Mouse (Mus musculus) ES-E14 (cell line): ENCODE data around the gene Sfn. TPM values are rescaled to one million over a fixed set of nuclear protein-coding genes. Genes with fewer than 3 reads are reported as not detected.
A peak's percentile ranks its signal among the peaks of the same experiment; 100 is the strongest.

ENCODE experiments used
- DNase-seq: peaks from one replicate; pipeline ENCODE4 v3.0.0-alpha.2; 2013; ENCODE audit warnings: low read depth, low spot score
- H3K27ac ChIP-seq: 2 replicates; pipeline ENCODE4 v1.5.1; 2012; ENCODE audit warnings: low read depth, mild to moderate bottlenecking, low read length, moderate library complexity, mixed read lengths; ENCODE audit not compliant: poor library complexity, insufficient read depth, severe bottlenecking
- H3K36me3 ChIP-seq: 2 replicates; pipeline ENCODE4 v1.6.1; 2012; ENCODE audit warnings: mild to moderate bottlenecking, low read length, moderate library complexity, mixed read lengths; ENCODE audit not compliant: control insufficient read depth, poor library complexity, insufficient read depth, severe bottlenecking
- H3K4me1 ChIP-seq, 2 experiments: fragments of 150-350 bp in 1 of 2; sonication (generic) in 1 of 2; 2 replicates each; pipeline ENCODE4 v1.6.1; 2012; ENCODE audit warnings: low read length in 2 of 2, mild to moderate bottlenecking in 1 of 2, mixed read lengths in 1 of 2; ENCODE audit not compliant: control insufficient read depth in 2 of 2, insufficient read depth in 2 of 2, poor library complexity in 1 of 2
- H3K4me3 ChIP-seq, 2 experiments: fragments of 150-350 bp in 1 of 2; sonication (generic) in 1 of 2; 2 replicates each; pipeline ENCODE4 v1.5.1; 2012; ENCODE audit warnings: low read length in 2 of 2, low read depth in 1 of 2, mild to moderate bottlenecking in 1 of 2, mixed read lengths in 1 of 2; ENCODE audit not compliant: insufficient read depth in 1 of 2, poor library complexity in 1 of 2, severe bottlenecking in 1 of 2
- H3K9ac ChIP-seq: 2 replicates; pipeline ENCODE4 v1.6.1; 2012; ENCODE audit warnings: low read depth, mild to moderate bottlenecking, low read length, mixed read lengths; ENCODE audit not compliant: poor library complexity, insufficient read depth, severe bottlenecking
- H3K9me3 ChIP-seq: fragments of 150-350 bp; sonication (generic); 2 replicates; pipeline ENCODE4 v1.6.1; 2012; ENCODE audit warnings: low read depth, mild to moderate bottlenecking, low read length; ENCODE audit not compliant: control insufficient read depth, insufficient read depth
- CHD2 ChIP-seq: IDR thresholded peaks from 2 replicates; pipeline ENCODE4 v1.6.1; 2014; ENCODE audit warnings: mild to moderate bottlenecking, low read depth, low read length, inconsistent platforms
- HCFC1 ChIP-seq: IDR thresholded peaks from 2 replicates; pipeline ENCODE4 v1.6.1; 2012; ENCODE audit warnings: low read length, inconsistent platforms, borderline replicate concordance; ENCODE audit not compliant: insufficient read depth
- MAFK ChIP-seq: IDR thresholded peaks from 2 replicates; pipeline ENCODE4 v1.6.1; 2014; ENCODE audit warnings: mild to moderate bottlenecking, low read depth, low read length, inconsistent platforms; ENCODE audit not compliant: insufficient read depth
- ZC3H11A ChIP-seq: IDR thresholded peaks from 2 replicates; pipeline ENCODE4 v1.6.1; 2012; ENCODE audit warnings: low read depth, mild to moderate bottlenecking, inconsistent platforms, low read length, borderline replicate concordance
- ZNF384 ChIP-seq: IDR thresholded peaks from 2 replicates; pipeline ENCODE4 v1.6.1; 2012; ENCODE audit warnings: low read depth, low read length, inconsistent platforms
- in situ Hi-C, 2 experiments: fragments of 600-800 bp; cut with MboI; formaldehyde crosslinking; loops; one replicate each; pipeline ENCODE4 v1.15.1; 2025; ENCODE audit warnings: low sequenced_read_pairs in 2 of 2, inconsistent platforms in 1 of 2; ENCODE audit not compliant: unreplicated experiment in 2 of 2
- total RNA-seq: library from RNA; depleted of rRNA; stranded (reverse); fragments of 300-350 nt; gene quantifications from 2 replicates; pipeline ENCODE4 v1.2.3, GENCODE M21; 2012

Sfn gene
- total RNA-seq, 1 experiment = 35.8 TPM

DNA sequence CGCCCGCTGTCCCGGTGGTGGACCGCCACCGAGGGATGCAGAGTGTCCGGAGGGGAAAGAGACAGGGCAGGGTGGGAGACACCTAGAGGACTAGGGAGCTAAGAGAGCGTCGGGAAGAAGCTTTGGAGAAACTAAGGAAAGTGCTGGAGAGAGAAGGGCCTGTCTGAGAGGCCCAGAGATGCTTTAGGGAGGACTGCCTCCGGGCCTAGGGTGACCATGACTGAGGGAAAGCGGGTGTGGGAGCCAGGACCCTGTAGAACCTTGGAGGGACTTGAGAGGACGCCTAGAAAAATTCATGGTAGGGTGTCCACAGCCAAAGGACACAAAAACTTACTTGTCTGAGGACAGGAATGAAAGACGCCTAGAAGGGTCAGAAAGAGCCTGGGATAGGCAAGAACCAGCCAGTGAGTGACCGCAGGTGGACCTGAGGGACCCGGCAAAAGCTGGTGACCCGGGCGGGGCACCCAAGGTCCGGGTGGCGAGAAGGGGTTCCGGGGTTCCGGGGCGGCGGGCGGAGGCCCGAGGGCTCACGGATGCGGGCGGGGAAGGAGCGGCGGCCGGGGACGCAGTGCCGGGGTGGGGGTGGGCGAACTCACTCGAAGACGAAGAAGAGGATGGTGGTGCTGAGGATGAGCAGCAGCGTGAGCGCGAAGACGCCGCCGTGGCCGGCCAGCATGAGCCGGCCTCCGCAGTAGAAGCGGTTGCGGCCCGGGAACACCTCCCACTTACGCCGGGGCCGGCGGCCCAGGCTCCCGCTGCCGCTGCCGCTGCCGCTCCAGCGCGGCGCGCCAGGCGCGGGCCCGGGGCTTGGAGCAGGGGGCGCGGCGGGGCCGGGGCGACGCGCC, 30.7 kb upstream of the Sfn start:
- H3K9me3 ChIP-seq = no peaks in the 10 kb centered on the region
- in situ Hi-C loops = no loop called here
- H3K36me3 ChIP-seq = no peaks in the 10 kb centered on the region
- H3K27ac ChIP-seq = peak overlapping the region; percentile 87; the same call in 1 of the 2 replicates
- peak overlapping the region; percentile 91 for H3K9ac ChIP-seq
- TF ChIP-seq HCFC1 = no peak
- TF ChIP-seq CHD2 = no peak
- no peak for TF ChIP-seq MAFK
- no peak for TF ChIP-seq ZNF384
- no peak for TF ChIP-seq ZC3H11A
- no peak for DNase-seq
- H3K4me3 ChIP-seq = peak overlapping the region; percentile 89 to 99
- H3K4me1 ChIP-seq = peaks cover 0 to 20% of the 10 kb centered on the region in 2 experiments; a peak in 2 of 4 replicates

DNA sequence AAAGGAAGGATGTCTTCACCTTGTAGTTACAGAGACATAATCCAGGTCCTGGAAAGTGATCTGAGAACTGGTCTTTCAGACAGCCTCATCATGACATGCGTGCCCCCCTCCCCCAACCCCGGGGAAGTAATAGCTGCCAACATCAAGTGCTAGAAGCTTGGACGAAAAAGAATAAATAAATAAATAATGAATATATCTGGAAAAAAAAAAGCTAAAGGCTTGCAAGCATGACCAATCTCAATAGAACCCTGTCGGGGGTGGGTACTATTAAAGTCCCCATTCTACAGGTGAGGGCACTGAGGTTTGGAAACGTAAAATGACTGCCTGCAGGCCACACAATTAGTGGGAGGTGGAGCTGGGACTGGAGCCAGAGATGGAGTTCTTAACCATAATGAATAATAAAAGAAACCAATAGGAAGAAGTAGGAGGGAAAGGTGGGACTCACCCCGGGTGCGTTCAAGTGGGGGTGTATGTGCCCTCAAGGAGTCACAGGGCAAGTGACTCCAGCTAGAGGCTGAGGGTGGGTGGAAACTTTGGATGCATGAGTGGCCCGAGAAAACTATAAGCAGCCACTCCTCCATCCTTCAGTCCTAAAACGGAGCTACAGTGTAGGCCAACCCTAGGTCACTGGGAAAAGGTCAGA, 29.9 kb upstream of the Sfn start:
- peak overlapping the region; percentile 91; the same call in 1 of the 2 replicates for H3K9ac ChIP-seq
- H3K9me3 ChIP-seq = no peaks in the 10 kb centered on the region
- peak overlapping the region; percentile 89 to 99 for H3K4me3 ChIP-seq
- H3K27ac ChIP-seq = peak overlapping the region; percentile 87; the same call in 1 of the 2 replicates
- H3K36me3 ChIP-seq = peaks cover 2% of the 10 kb centered on the region; the same call in 1 of the 2 replicates
- in situ Hi-C loops = no loop called here
- no peak for TF ChIP-seq ZC3H11A
- no peak for TF ChIP-seq CHD2
- no peak for TF ChIP-seq MAFK
- no peak for TF ChIP-seq HCFC1
- no peak for TF ChIP-seq ZNF384
- no peak for DNase-seq
- peaks cover 0 to 22% of the 10 kb centered on the region in 2 experiments; a peak in 2 of 4 replicates for H3K4me1 ChIP-seq

DNA sequence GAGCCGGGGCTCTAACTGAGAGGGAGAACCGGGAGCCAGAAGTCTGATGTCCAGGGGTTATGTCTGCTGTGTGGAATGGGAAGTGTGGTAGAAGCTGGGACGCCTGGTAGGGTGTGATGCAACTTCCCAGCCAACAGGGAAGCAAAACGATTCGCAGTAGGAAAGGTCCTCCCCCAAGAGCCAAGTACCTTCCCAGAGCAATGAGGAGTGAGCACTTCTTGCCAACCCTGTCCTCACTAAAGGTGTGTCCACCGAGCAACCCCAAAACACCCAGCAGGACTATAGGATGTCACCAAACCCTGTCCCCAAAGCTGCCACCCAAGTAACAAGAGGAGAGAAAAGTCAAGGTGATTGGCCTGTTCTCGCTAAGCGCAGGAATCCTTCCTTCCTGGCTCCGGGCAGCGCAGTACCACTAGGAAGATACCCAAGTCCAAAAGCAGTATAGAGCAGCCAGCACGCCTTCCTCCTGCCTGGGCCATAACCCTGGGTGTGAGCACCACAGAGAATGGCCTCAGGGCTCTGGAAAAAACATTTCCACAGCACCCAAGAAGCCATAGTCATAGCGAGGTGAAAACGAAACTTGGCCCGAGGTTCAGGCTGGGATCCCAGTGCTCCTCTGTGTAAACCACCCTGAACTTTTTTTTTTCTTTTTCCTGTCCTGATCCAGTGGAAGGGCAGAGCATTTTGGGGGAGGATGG, 29.3 kb upstream of the Sfn start:
- H3K4me3 ChIP-seq = peak overlapping the region; percentile 34 to 99
- no peak for TF ChIP-seq ZNF384
- TF ChIP-seq ZC3H11A = no peak
- no peak for TF ChIP-seq MAFK
- TF ChIP-seq HCFC1 = no peak
- TF ChIP-seq CHD2 = no peak
- no peaks in the 10 kb centered on the region for H3K9me3 ChIP-seq
- H3K4me1 ChIP-seq = peaks cover 0 to 23% of the 10 kb centered on the region in 2 experiments; a peak in 2 of 4 replicates
- peaks cover 2% of the 10 kb centered on the region; the same call in 1 of the 2 replicates for H3K36me3 ChIP-seq
- in situ Hi-C loops = no loop called here
- no peak for DNase-seq
- H3K9ac ChIP-seq = peak overlapping the region; percentile 8; the same call in 1 of the 2 replicates
- peak overlapping the region; percentile 42; the same call in 1 of the 2 replicates for H3K27ac ChIP-seq

DNA sequence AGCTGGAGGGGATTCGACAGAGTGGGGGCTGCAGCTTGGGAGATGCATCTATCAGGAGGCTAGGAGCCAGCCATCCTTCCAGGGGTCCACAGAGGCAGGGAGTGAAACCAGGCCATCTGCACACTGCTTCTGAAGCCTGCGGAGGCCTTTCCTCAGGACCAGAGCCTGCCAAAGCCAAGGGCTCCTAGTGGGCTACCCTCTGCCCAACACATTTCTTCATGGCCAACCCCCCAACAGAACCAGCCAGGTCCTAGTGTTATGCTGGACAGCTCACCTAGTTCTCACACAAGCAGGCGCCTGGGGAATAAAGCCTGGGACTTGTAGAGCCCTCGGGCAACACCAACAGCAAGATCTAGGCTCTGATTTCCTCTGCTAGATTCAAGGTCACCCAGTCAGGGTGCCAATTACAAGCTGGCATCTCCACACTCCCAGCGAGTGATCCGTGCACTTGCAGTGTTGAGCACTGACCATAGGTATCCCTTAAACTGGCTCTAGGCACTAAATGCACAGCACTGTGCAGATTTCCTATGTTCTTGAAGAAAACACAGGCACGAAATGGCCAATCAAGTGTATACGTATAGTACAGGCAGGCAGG, 28.5 kb upstream of the Sfn start:
- no peaks in the 10 kb centered on the region for H3K9me3 ChIP-seq
- no peak for TF ChIP-seq ZC3H11A
- no peak for TF ChIP-seq ZNF384
- no peak for TF ChIP-seq CHD2
- no peak for TF ChIP-seq MAFK
- TF ChIP-seq HCFC1 = no peak
- H3K4me3 ChIP-seq = no peak overlapping the region
- in situ Hi-C loops = no loop called here
- H3K36me3 ChIP-seq = peaks cover 6% of the 10 kb centered on the region; the same call in 1 of the 2 replicates
- H3K4me1 ChIP-seq = peaks cover 0 to 26% of the 10 kb centered on the region in 2 experiments; a peak in 2 of 4 replicates
- DNase-seq = no peak
- no peak overlapping the region for H3K27ac ChIP-seq
- no peak overlapping the region for H3K9ac ChIP-seq
